Mouse (Mus musculus): ENCODE results near the gene Cyp4a10.
"Not testable (repeated sequence)": the region's sequence is repeated elsewhere in the genome, so short reads cannot be mapped to it uniquely, and the experiment has no call there.

Cyp4a10 gene

DNA sequence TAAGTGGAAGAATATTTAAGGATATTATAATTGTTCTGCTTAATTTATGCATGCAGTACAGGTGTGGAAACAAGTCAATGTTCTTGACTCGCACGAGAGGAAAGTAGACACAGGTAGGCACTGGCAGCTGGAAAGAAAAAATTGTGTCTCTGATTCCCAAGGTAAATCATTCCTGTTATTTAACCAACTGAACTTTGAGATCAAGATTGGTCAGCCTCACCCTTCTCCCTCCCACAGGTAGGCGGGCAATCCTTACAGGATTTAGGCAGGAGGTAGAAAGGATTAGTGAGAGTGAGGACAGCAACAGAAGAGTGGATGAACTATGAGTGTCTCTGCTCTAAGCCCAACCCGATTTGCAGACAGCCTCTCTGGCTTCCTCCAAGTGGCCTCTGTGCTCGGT is at the start of gene Cyp4a10:
Gene Cyp4a10 (plus strand): TSS at position 265 of the 400 bp plus-strand sequence.
- not testable (repeated sequence) for DNase-seq

GRCm38 (mm10) chr4:115473585-115473984 is 44.5 kb upstream of the Cyp4a10 start:
- not testable (repeated sequence) for DNase-seq

DNA sequence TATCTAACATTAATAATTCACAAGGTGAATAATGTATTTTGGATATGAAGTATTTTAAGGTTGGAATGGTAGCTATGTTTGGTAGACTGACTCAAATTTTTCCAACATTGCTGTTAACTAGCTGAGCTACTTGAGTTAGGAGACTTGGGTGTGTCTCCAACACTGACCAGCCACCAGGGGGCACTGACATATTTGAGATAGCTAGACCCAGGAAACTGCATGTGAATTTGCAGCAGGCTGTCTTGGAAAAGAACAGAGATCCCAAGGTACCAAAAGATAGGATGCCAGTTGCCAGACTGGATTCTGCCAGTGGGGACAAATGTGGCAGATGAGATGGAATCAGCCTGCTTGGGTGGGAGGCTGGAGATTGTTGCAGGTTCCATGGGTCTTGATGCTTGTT is 42.0 kb upstream of the Cyp4a10 start:
- DNase-seq: not testable (repeated sequence)

DNA sequence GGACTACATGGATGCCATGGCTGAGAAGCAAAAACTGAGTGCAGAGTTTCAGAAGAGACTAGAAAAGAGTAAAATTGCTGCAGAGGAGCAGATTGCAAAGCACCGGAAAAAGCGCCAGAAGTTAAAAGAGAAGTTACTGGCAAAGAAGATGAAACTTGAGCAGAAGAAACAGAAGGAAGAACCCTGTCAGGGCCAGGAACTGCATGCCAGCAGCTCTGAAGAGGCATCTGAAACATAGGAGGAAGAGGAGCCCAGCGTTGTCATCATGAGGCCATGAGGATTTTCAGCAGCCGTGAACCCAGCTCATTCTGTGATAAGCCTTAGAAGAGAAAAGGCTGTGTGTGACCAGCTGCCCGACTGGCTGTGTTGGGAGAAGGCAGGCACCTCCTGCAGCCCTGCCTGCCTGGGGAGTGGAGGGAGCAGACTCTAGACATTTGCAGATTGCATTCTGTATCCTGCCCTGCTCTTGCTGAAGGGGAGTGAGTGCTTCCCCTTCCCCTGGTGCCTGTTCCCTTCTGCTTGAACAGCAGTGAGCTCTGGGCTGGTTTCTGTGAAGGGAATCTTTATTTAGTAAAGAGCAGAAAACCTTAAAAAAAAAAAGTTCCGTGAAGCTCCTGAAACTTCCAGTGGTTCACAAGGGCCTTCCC is 36.9 kb upstream of the Cyp4a10 start:
- no peak for DNase-seq

GRCm38 (mm10) chr4:115496001-115496400 is 22.1 kb upstream of the Cyp4a10 start, which contains the start of gene Cyp4a14:
TSS of gene Cyp4a14 (minus strand) at chr4:115496142.
- no peak for DNase-seq

- no peak for DNase-seq
Observed at GRCm38 (mm10) chr4:115497466-115497865, 20.6 kb upstream of the Cyp4a10 start.

- DNase-seq: not testable (repeated sequence)
Observed at GRCm38 (mm10) chr4:115513964-115514363, 4.1 kb upstream of the Cyp4a10 start.

DNA sequence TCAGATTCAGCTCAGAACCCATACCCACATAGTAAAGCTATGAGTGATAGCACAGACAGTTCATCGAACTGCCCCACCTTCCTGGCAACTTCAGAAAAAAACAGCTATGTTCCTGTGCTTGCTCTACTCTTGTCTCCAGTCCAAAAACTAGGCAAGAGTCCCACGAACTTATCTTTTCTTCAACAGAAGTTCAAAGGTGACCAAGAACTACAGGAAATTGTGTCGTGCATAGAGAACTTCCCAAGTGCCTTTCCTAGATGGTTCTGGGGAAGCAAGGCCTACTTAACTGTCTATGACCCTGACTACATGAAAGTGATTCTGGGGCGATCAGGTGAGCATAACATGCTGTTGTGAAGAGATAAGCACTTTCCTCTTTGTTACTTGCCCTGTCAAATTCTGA is 1.4 kb downstream of the Cyp4a10 start:
- DNase-seq: no peak

- DNase-seq: no peak
Observed at GRCm38 (mm10) chr4:115521766-115522165, 3.7 kb downstream of the Cyp4a10 start.

DNA sequence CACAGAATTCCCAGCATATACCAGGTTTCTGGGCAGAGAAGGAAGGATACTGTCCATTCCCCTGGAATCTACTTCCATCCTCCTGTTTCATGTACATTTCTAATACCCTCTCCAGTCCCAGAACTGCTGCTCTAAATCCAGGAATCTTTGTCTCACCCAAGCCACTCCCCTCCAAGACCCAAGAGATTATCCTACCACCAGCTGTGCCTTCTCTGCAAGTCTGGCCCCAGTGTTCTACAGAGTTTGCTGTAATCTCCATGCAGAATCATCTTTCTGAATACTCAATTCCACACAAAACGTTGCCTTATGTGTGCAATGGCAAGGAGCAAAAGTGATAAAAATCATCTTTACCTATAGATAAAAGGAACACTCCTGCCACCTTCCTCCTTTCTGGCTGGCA is 27.0 kb downstream of the Cyp4a10 start:
- no peak for DNase-seq

GRCm38 (mm10) chr4:115546141-115546828 is 28.2 kb downstream of the Cyp4a10 start:
- DNase-seq: no peak

- DNase-seq: no peak
Observed at GRCm38 (mm10) chr4:115552726-115553125, 34.7 kb downstream of the Cyp4a10 start.

- DNase-seq: no peak
Observed at GRCm38 (mm10) chr4:115555513-115555912, 37.4 kb downstream of the Cyp4a10 start.

DNA sequence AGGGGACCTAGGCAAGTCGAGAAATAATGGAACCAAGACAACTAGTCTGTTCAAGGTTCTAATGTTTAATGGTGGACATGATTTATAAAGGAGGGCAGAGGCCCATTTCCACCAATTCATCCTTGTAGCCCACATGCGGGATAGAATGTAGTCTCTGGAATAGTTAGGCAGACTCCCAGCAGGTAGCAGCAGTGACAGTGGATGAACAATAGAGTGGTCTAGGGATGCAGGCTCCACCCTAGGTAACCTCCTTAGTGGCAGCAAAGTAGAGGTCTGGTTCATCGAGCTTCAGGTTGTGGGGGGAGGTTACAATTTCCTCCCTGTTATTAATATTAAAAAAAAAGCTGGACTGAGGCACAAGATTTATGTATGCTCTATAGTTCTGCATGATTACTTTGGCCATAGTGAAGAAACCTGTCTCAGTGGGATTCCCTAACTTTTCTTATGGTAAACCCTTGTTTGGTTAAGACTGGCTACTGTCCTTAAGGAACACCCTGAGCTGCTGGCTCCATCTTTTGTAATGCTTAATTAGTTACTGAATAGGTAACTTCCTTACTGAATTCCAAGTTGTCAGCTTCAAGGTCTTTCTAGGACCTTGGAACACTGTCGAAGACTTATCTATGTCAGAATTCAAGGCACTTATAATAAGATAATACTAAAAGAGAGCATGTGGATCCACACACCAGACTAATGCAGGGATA is 39.9 kb downstream of the Cyp4a10 start:
- no peak for DNase-seq

- DNase-seq: not testable (repeated sequence)
Observed at GRCm38 (mm10) chr4:115561236-115561635, 43.2 kb downstream of the Cyp4a10 start.

DNA sequence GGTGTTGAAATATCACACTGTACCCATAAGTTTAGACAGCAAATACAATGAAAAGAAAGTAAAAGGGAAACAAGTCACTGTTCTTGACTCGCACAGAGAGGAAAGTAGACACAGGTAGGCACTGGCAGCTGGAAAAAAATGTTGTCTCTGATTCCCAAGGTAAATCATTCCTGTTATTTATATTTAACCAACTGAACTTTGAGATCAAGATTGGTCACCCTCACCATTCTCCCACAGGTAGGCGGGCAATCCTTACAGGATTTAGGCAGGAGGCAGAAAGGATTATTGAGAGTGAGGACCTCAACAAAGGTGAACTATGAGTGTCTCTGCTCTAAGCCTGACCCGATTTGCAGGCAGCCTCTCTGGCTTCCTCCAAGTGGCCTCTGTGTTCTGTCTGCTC is 45.3 kb downstream of the Cyp4a10 start, which contains the start of gene Cyp4a31:
Gene Cyp4a31 (plus strand): TSS at position 249 of the 400 bp plus-strand sequence.
- DNase-seq: no peak

DNA sequence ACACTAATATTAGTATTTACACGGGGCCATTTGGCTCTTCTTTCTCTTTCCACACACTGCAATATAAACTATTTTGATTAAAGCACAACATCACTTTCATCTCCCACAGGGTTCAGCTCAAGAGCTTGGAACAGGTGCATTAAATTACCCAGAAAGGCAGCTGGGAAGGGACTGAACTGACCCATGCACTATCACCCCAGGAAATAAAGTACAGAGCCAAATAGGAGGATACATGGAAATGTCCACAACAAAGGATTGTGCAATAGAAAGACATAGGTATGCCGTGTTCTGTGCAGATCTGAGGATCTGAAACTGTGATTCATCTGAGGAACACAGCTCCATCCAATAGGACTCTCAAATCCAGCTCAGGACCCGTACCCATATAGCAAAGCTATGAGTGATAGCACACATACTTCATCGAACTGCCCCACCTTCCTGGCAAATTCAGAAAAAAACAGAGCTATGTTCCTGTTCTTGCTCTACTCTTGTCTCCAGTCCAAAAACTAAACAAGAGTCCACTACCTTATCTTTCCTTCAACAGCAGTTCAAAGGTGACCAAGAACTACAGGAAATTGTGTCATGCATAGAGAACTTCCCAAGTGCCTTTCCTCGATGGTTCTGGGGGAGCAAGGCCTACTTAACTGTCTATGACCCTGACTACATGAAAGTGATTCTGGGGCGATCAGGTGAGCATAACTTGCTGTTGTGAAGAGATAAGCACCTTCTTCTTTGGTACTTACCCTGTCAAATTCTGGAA is 46.6 kb downstream of the Cyp4a10 start:
- DNase-seq: not testable (repeated sequence)

- DNase-seq: no peak
Observed at GRCm38 (mm10) chr4:115575255-115575654, 57.2 kb downstream of the Cyp4a10 start.

DNA sequence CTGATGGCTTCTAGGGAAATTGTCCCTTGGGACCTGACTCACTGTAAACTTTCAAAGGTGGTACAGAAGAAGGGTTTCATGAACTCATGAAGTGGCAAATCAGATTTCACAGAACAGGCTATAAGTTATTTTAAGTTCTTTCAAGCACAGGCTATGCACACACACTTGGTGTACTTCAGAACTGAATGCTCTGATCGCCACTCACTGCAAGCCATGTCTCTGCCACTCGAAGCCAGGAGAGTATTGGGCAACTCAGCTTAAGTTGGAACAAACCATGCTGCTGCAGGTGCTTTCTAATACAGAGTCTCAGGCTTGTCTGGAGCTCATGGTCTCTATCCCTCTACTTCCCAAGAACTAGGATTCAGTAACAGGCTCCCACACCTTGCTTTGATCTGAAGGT is 57.7 kb downstream of the Cyp4a10 start:
- DNase-seq: no peak

DNA sequence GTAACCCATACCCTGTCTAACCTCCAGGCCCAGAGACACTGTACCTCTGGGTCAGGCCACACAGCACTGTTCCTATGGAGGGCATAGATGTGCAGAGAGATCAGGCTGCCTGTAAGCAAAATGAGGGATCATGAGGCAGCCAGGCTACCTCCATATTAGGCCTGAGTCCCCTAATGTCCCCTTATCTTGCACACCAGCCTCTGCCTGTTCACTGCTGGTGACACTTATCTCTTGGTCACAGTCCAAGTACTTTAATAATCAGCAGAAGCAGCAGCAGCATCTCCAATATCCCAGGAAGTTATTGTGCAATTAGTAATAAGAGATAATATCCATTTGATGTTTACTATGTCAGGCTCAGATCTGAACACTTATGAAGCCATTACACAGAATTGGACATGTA is 65.0 kb downstream of the Cyp4a10 start:
- no peak for DNase-seq

Data from cerebellum, adult 11-12 months (tissue).